Mouse (Mus musculus): ENCODE measurements around the gene Gm1604a.
A peak's percentile ranks its signal among the peaks of the same experiment; 100 is the strongest.
"Not testable (repeated sequence)": the region's sequence is repeated elsewhere in the genome, so short reads cannot be mapped to it uniquely, and the experiment has no call there.

The Gm1604a gene

DNA sequence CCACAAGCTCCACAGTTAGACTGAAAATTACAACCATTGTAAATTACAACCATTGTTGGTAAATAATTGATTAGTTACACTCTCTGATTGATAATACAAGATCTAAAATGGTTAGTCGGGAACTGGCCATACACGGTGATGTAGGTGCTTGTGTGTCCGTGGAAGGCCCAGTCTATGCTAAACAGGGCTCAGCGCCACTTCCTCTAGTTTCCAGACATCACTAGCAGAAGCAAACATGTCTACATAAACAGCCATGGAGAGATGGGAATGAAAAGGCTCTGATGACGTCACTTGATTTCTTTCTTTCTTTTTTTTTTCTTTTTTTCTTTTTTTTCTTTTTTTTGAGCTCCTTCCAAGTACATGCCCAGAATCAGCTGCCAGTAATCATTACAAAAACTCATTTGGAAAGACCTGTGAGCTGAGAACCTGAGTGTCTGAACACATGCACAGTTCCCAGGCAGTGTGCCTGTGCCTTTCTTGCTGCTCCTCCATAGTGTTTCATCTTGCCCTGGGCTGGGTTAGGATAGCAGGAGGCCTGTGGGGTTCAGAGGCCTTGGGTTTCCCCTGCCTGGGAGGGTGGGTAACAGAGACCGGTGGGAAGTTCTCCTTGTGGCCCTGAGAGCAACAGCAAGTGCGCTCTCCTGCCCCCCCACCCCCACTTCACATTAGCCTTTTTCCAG is 44.3 kb downstream of the Gm1604a start:
- not testable (repeated sequence) for DNase-seq

DNA sequence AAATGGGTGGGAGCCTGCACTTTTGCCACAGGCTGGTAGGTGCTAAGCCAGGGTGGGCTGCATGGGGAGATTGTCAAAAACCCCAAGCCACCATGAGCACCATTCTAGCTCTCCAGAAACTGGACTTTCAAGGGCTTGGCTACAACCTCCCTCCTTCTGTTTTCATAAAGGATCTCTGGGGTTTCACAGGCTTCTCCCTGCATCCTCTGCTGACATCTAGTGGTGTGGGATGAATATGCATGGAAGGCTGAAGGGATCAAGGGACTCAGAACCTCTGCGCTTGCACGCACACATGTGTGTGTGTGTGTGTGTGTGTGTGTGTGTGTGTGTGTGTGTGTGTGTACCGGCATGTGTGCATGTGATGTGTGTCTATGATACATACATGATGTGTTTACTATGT is 49.1 kb downstream of the Gm1604a start:
- peak; percentile 34 for DNase-seq

DNA sequence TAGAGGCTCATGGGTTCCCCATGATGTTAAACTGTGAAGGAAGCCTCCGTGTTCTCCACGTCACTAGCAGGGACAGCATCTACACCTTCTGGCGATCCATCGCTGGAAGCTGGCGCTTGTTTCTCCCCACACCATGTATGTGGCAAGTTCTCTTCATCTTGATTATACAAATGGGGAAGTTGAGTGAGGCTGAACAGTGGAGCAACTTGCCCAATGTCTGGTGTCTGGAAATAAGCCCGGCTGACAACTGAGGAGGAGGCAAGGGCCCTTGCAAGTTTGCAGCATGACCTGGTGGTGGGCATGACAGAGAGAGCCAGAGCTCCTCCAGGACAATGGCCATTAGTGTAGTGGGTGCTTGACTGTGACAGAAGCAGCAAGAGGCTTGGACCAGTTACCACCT is 50.2 kb downstream of the Gm1604a start:
- not testable (repeated sequence) for DNase-seq

DNA sequence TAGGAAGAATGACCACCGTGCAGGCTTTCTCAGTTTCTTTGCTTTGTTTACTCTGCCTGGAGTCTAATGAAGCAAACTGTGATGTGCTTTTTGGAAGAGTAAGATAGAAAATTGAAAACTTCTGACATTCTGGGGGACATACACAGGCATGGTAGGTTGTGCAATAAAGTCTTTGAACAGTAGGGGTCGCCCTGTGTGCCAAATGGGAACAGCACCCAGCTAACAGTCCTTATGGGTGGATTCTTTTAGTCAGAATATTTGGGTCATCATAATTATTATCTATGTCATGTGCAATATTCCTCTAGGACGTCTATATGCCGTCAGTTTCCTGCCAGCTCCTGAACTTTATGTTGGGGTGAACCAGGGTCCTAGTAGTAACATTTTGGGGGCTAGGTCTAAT is 54.2 kb downstream of the Gm1604a start:
- DNase-seq = not testable (repeated sequence)

DNA sequence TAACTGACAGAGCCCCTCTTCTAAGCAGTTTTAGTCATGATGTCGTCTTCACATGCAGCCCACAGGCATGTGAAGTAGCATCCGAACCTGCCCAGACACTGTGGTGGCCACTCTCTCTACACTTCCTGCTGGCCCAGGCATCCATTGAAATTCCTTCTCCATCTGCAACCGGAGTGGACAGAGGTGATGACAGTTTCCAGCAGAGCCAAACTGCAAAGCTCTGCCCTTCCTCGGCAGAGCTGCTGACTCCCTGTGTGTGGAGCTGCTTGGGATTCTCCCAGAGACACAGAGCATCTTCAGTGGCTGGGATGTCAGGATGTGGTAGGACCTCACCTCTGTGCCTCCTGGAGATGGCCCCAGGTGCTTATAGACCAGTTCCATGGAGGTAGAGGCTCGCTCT is 59.2 kb downstream of the Gm1604a start:
- DNase-seq = not testable (repeated sequence)

DNA sequence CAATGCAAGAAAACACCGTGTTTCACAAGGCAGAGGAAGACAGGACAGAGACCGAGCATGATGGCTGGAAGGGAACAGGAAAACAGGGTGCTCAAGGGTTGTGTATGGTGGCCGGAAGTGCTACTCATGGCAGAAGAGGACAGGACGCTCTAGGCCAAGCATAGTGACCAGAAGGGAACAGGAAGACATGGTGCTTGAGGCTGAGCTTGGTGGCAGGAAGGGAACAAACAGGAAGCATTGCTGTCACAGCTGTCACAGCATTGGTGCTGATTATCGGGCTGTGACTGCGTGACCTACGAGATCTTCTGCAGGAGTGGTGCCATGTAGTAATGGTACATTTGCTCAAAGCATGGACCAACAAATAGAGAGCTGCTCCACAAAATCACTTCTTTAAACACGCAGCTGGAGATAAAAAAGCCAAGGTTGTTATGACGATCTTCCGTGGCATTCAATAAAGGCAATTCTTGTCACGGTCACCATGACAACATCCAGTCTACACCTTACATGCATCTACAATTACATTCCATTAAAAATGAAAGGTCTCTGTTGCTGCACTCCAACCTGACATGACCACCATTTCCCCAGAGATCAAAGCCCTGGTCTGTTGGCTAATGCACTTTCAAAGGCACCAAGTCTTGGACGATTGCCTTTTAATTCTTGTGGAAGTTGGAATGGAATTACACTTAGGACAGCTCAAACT is 60.3 kb downstream of the Gm1604a start:
- not testable (repeated sequence) for DNase-seq

DNA sequence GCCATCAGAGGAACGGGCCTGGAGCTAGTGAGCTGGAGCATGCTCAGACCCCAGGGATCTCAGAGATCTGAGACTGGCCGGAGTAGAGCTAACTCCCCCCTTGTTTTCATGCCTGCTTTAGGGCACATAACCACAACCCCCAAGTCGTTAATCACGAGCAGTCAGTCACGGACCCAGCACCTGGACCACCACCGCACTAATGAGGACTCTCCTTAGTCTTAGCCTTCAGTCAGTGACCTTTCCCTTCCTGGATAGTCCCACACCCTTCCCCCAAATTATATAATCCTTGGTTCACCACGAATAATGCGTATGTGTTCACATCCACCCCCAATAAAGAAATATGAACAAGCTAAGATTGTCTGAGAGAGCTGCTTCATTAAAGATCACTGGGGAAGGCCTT is 61.5 kb downstream of the Gm1604a start:
- not testable (repeated sequence) for DNase-seq

DNA sequence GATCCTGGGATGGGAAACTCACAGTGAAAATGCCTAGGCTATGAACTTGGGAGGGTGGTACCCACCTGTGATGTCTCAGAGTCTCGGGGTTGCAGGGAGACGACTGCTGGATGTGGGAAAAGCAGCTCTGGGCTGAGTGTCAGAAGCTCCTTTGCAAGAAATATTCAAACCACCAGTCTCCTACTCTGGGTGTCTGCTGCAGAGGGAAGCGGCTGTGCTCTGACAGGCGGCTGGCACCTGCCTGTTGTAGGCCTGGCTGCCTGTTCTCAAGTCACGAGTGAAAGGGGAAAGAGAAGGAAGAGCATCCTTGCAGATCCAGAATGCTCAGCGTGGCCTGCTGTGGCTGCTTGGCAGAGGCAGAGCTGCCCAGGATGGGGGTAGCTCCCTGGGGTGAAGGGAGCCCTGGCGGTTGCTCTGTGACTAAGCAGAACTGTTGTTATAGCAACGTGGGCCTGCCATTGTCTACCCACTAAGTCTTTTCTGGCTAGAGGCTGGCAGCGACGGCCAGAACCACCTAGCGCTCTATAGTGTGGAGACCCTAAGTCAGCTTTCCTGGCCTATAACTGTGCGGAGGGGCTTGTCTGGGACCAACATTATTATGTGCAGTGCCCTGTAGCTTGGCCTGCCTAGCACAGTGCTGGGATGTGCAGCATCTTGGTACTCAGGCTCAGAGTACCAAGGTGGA is 72.6 kb downstream of the Gm1604a start:
- not testable (repeated sequence) for DNase-seq

DNA sequence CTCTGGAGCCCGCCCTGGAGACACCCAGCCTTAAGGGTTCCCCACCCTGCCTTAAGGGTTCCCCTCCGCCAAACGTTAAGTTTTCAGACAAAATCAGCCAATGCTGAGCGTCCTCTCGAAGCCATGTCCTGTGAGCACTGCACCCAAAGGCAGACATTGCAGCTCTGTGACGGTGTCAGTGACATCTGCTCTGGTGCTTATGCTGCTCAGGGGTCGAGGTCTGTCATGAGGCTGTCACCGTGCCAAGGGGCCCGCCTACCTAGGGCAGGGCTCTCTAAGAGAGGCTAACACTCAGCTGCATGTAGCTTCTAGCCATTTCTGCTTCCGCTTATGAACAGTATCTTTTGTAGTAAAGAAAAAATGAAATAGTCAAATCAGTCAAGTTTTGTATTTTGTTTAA is 73.7 kb downstream of the Gm1604a start:
- not testable (repeated sequence) for DNase-seq

DNA sequence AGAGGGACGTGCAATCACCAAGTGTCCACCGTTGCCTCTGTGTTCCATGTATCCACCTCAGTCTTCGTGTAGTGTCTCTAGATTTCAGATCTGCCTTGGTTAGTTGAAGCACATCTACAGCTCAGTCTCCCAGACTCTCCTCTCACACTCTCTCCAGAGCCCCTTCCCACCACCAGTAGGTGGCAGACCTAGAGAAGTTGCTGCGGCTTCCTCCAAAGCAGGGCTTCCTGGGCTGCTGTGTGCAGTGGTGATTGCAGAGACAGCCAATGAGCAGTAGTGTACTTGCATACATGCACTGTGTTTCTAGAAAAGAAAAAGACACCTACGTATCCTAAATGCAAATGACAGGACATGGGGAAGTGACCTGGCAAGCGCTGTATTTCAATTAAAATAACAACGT is 77.6 kb downstream of the Gm1604a start:
- not testable (repeated sequence) for DNase-seq

DNA sequence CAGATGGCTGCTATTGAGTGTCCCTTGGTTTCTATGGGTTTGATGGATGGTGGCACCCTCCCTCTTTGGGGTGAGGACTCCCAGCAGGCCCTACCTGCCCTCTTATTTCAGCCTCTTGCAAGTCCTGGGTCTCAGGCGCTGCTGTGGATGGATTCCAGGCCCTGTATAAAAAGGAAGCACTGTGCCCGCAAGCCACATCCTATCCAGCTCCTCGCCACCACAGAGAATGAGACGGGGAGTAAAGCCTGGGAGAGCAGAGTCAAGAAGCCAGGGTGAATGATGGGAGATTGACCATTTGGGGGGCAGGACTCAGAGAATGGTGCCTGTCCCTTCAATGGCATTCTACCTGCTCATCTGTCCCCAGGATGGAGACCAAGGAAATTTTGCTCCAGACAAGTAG is 86.3 kb downstream of the Gm1604a start:
- DNase-seq = not testable (repeated sequence)

DNA sequence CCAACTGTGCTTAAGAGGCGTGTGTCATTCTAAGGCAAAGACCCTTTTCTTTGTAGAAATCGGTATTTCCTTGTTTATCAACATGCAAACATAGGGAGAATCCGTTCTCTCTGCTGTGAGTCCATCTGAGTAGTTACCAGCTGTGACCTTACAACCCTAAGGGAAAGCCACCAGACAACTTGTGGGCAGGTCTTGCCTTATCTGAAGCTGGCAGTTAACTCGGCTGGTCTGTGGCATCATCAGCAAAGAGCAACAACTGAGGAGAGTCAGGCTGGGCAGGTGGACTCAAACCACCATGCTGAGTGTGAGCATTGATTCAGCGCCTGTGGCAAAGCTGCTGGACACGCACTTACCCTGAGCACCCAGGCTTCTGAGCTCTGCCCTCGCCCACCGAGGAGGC is 90.9 kb downstream of the Gm1604a start:
- not testable (repeated sequence) for DNase-seq

DNA sequence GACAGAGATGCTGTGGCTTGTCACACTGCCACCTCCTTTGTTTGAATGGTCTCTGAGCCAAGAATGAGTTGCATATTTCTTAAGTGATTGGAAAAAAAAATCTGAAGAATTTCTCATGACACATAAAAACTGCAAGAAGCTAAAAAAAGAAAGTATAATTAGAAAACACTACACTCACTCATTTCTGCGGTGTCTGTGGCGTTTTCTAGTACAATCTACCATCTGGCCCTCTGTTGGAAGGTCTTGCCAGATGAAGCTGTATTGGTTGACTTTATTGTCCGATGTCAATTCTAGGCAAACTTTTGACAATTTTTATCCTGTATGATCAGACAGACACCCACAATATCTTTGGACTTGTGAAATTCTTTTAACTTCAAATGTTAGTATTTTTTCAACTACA is 95.5 kb downstream of the Gm1604a start:
- not testable (repeated sequence) for DNase-seq

DNA sequence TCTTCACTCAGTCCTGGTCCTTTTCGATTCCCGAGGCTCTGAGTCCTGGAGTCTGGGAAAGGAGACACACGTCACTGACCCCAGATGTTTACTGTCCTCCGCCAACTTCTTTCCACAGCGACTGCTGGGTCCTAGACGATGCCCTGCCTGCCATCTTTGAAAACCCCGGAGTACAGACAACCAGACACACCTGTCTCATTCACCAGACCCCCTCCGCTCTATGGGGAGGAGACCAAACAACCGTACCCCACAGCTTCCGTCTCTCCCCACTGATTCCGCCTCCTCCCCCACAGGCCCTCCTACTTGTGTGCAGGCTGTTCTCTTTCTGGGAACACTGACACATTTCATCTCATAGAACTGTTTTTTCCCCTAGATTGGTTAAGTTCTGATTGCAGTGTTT is 97.2 kb downstream of the Gm1604a start:
- DNase-seq = not testable (repeated sequence)

DNA sequence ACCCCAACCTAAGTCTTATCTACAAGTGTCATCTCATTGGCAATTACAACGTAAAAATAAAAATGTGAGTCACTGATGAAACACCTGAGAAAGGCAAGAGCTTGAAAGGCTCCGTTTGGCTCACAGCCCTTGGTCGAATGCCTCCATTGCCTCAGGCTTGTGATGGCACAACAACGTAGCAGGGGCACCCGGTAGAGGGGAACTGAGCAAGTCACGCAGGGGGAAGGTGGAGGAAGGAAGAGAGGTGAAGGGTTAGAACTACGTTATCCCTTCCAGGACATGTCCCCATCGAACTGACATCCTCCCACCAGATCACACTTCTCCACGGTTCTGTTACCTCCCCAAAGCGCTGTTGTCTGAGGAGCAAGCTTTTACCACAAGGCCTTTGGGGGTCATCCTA is 101.1 kb downstream of the Gm1604a start:
- DNase-seq = not testable (repeated sequence)

DNA sequence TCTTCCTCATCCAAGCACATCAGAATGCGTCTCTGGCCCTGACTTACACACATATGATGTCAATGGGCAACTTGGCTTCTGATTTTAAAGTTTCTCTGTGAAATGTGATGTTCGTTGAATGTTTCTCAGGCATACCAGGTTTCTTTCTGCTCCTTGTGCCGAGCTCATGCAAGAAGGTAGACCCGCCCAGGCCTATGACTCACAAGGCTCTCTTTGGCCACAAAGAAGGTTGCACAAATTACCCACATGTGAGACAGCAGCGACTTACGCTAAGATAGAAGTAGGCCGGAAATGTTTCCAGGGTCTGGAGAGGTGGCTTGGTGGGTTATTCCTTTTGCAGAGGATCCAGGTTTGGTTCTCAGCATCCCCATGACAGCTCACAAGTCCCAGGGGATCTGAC is 108.6 kb downstream of the Gm1604a start:
- not testable (repeated sequence) for DNase-seq

DNA sequence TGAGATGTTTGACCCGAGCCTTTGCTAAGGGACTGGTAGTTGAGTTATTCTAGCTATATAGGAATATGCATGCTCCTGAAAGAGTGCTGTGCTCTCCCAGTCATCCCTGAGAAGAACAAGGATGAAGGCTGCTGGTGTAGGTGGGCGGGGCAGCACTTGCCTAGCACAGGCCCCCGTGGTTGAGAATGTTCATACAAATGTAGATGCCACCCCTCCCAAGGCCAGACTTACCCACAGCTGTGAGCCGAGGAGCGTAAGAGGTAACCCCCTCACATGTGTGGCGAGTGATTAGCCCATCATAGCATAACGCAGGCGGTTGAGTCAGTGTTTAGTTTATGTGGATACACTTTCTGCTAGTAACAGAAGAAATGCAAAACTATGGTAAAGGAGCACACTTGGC is 109.9 kb downstream of the Gm1604a start:
- not testable (repeated sequence) for DNase-seq
